ENCODE assay signal across 12 mouse cellular contexts in the genomic region with DNA sequence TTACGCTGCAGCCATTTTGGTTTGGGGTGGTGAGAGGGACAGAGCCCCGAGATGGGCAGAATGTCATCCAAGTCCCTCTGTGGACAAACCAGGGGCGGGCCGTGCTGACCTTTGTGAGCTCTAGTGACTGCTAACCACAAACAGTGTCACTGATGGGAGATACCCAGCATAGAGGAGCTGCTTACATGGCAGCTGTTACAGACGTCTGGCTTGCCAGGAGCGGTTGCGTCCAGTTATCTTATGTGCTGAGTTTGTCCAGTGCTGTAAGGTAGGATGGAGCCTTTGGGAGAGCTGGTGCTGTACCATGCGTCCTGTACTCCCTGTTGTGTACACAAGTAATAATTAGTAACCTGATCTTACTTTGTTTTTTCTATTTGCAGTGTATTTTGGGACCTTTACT. TPM values are rescaled to one million over a fixed set of nuclear protein-coding genes. Genes with fewer than 3 reads are reported as not detected.
DNase-seq lines count a peak whose midpoint lies in the region; ATAC-seq and TF ChIP-seq lines count a peak whose summit lies in the region.
"Had no signal": no experiment of that assay in that cellular context is flagged by ENCODE, and none has a peak within 500 bp of the region (broad histone marks: within the 10 kb centered on the region; RNA-seq: fewer than 3 reads in every experiment).

No protein-coding gene starts in this region.

- no peak for TF ChIP-seq POLR2A in kidney, adult 2 months (IDR thresholded peaks at IDR 0.05; ENCODE audit: low read depth, low read length)

- TF ChIP-seq CTCF in intestine, postnatal 0 days (IDR thresholded peaks at IDR 0.05; ENCODE audit: low read depth): no peak
- TF ChIP-seq CTCF in stomach, postnatal 0 days (IDR thresholded peaks at IDR 0.05; ENCODE audit: low read depth): no peak
- TF ChIP-seq CTCF in kidney, adult 2 months (conservative IDR thresholded peaks at IDR 0.05; ENCODE audit: insufficient read depth, insufficient read length, low read depth, low read length): no peak

- 0 out of 2 replicates have a peak overlapping the region, but pooled peaks have one; percentile 18 for H3K9ac ChIP-seq in intestine, embryonic 16.5 days (ENCODE audit: low read depth, low read length)
- H3K9ac ChIP-seq in intestine, postnatal 0 days (ENCODE audit: low read depth, low read length): no peak overlapping the region
- H3K9ac ChIP-seq in forebrain, embryonic 13.5 days: peak overlapping the region; percentile 28; the same call in 1 of the 2 replicates
- peak overlapping the region; percentile 99 for H3K9ac ChIP-seq in limb, embryonic 13.5 days
- H3K9ac ChIP-seq in neural tube, embryonic 13.5 days: peak overlapping the region; percentile 100
- H3K9ac ChIP-seq in stomach, postnatal 0 days (ENCODE audit: low read length): no peak overlapping the region; the same call in 1 of the 2 replicates
- H3K9ac ChIP-seq: heart, embryonic 15.5 days had no signal

- H3K27me3 ChIP-seq in intestine, embryonic 16.5 days (replicated peaks; ENCODE audit: control insufficient read depth, insufficient read depth, low read length): no peaks in the 10 kb centered on the region
- H3K27me3 ChIP-seq in intestine, postnatal 0 days (replicated peaks; ENCODE audit: control insufficient read depth, insufficient read depth, low read length): no peaks in the 10 kb centered on the region
- H3K27me3 ChIP-seq in forebrain, embryonic 13.5 days: no peaks in the 10 kb centered on the region
- no peaks in the 10 kb centered on the region for H3K27me3 ChIP-seq in limb, embryonic 13.5 days
- H3K27me3 ChIP-seq in neural tube, embryonic 13.5 days: no peaks in the 10 kb centered on the region
- no peaks in the 10 kb centered on the region for H3K27me3 ChIP-seq in stomach, postnatal 0 days (ENCODE audit: control insufficient read depth, insufficient read depth, low read length)
- H3K27me3 ChIP-seq in kidney, adult 2 months (replicated peaks; ENCODE audit: control insufficient read depth, insufficient read depth, low read length): no peaks in the 10 kb centered on the region
- H3K27me3 ChIP-seq: heart, embryonic 15.5 days; liver, embryonic 12.5 days had no signal

- H3K4me3 ChIP-seq in intestine, embryonic 16.5 days (ENCODE audit: low read length): no peak overlapping the region
- H3K4me3 ChIP-seq in intestine, postnatal 0 days (ENCODE audit: low read depth, low read length): no peak overlapping the region
- 0 out of 2 replicates have a peak overlapping the region, but pooled peaks have one; percentile 100 for H3K4me3 ChIP-seq in forebrain, embryonic 13.5 days
- no peak overlapping the region for H3K4me3 ChIP-seq in limb, embryonic 13.5 days
- H3K4me3 ChIP-seq in neural tube, embryonic 13.5 days: peak overlapping the region; percentile 100
- H3K4me3 ChIP-seq in stomach, postnatal 0 days (ENCODE audit: low read depth, low read length): no peak overlapping the region
- H3K4me3 ChIP-seq in kidney, adult 2 months (ENCODE audit: insufficient read depth, low read depth, low read length): no peak overlapping the region
- H3K4me3 ChIP-seq: heart, embryonic 15.5 days; liver, embryonic 12.5 days had no signal

- no peak overlapping the region for H3K27ac ChIP-seq in intestine, embryonic 16.5 days (ENCODE audit: low read length)
- H3K27ac ChIP-seq in intestine, postnatal 0 days (ENCODE audit: low read depth, low read length): no peak overlapping the region
- no peak overlapping the region for H3K27ac ChIP-seq in forebrain, embryonic 13.5 days
- H3K27ac ChIP-seq in limb, embryonic 13.5 days: no peak overlapping the region
- no peak overlapping the region for H3K27ac ChIP-seq in neural tube, embryonic 13.5 days (replicated peaks)
- no peak overlapping the region for H3K27ac ChIP-seq in stomach, postnatal 0 days (replicated peaks)
- no peak overlapping the region for H3K27ac ChIP-seq in kidney, adult 2 months (ENCODE audit: insufficient read depth, low read depth, low read length)
- H3K27ac ChIP-seq: heart, embryonic 15.5 days had no signal

- no peak for DNase-seq in stomach, postnatal 0 days (ENCODE audit: low spot score)
- no peak for DNase-seq in spleen, postnatal 4 days (ENCODE audit: low spot score in 2 of 2)
- DNase-seq in kidney, adult 2 months: no peak
- DNase-seq: kidney, adult 8-10 months; thymus, postnatal 4 days had no signal

- no peak for ATAC-seq in intestine, embryonic 16.5 days
- no peak for ATAC-seq in intestine, postnatal 0 days
- no peak for ATAC-seq in forebrain, embryonic 13.5 days
- ATAC-seq in limb, embryonic 13.5 days (ENCODE audit: low FRiP score, low read depth): no peak
- no peak for ATAC-seq in neural tube, embryonic 13.5 days (ENCODE audit: low read depth)
- no peak for ATAC-seq in stomach, postnatal 0 days (ENCODE audit: low FRiP score, low TSS enrichment)
- ATAC-seq: liver, embryonic 12.5 days had no signal

- TF ChIP-seq EP300 in stomach, postnatal 0 days (optimal IDR thresholded peaks at IDR 0.05): no peak

- H3K36me3 ChIP-seq in intestine, embryonic 16.5 days (ENCODE audit: control insufficient read depth, insufficient read depth, low read length): peaks cover 17% of the 10 kb centered on the region; the same call in 1 of the 2 replicates
- peaks cover 47% of the 10 kb centered on the region for H3K36me3 ChIP-seq in intestine, postnatal 0 days (ENCODE audit: control insufficient read depth, insufficient read depth)
- H3K36me3 ChIP-seq in forebrain, embryonic 13.5 days (ENCODE audit: poor library complexity, severe bottlenecking): peaks cover 63% of the 10 kb centered on the region
- peaks cover 73% of the 10 kb centered on the region for H3K36me3 ChIP-seq in limb, embryonic 13.5 days
- H3K36me3 ChIP-seq in neural tube, embryonic 13.5 days: peaks cover 68% of the 10 kb centered on the region
- H3K36me3 ChIP-seq in stomach, postnatal 0 days (ENCODE audit: control insufficient read depth, insufficient read depth, low read length): peaks cover 18% of the 10 kb centered on the region
- peaks cover 2% of the 10 kb centered on the region for H3K36me3 ChIP-seq in kidney, adult 2 months (ENCODE audit: control insufficient read depth, insufficient read depth, low read length)

- WGBS in intestine, embryonic 16.5 days: 69% methylated on average over 8 of the region's 8 CpGs
- WGBS in intestine, postnatal 0 days: 73% methylated on average over 8 of the region's 8 CpGs
- 75% methylated on average over 8 of the region's 8 CpGs for WGBS in forebrain, embryonic 13.5 days
- 63% methylated on average over 8 of the region's 8 CpGs for WGBS in limb, embryonic 13.5 days
- WGBS in neural tube, embryonic 13.5 days: 71% methylated on average over 8 of the region's 8 CpGs
- WGBS in stomach, postnatal 0 days: 65% methylated on average over 8 of the region's 8 CpGs
- 83% methylated on average over 8 of the region's 8 CpGs for WGBS in kidney, adult 2 months

- H3K9me3 ChIP-seq in intestine, embryonic 16.5 days (ENCODE audit: control insufficient read depth, low read length): no peaks in the 10 kb centered on the region
- H3K9me3 ChIP-seq in intestine, postnatal 0 days (ENCODE audit: control insufficient read depth): no peaks in the 10 kb centered on the region
- H3K9me3 ChIP-seq in forebrain, embryonic 13.5 days (replicated peaks): no peaks in the 10 kb centered on the region
- no peaks in the 10 kb centered on the region for H3K9me3 ChIP-seq in limb, embryonic 13.5 days
- H3K9me3 ChIP-seq in neural tube, embryonic 13.5 days: no peaks in the 10 kb centered on the region
- H3K9me3 ChIP-seq in stomach, postnatal 0 days (ENCODE audit: control insufficient read depth, low read length): no peaks in the 10 kb centered on the region
- H3K9me3 ChIP-seq: heart, embryonic 15.5 days; liver, embryonic 12.5 days had no signal

- H3K4me2 ChIP-seq in intestine, embryonic 16.5 days (ENCODE audit: low read depth, low read length): no peak overlapping the region
- no peak overlapping the region for H3K4me2 ChIP-seq in intestine, postnatal 0 days (replicated peaks; ENCODE audit: low read depth)
- H3K4me2 ChIP-seq in forebrain, embryonic 13.5 days: peak overlapping the region; percentile 94
- peak overlapping the region; percentile 95 for H3K4me2 ChIP-seq in limb, embryonic 13.5 days (replicated peaks)
- peak overlapping the region; percentile 98 for H3K4me2 ChIP-seq in neural tube, embryonic 13.5 days
- H3K4me2 ChIP-seq in stomach, postnatal 0 days (replicated peaks; ENCODE audit: low read depth): no peak overlapping the region
- H3K4me2 ChIP-seq: heart, embryonic 15.5 days had no signal

- H3K4me1 ChIP-seq in intestine, embryonic 16.5 days (ENCODE audit: control insufficient read depth, insufficient read depth, low read length): peaks cover 20% of the 10 kb centered on the region
- H3K4me1 ChIP-seq in intestine, postnatal 0 days (replicated peaks; ENCODE audit: control insufficient read depth, insufficient read depth, low read length): no peaks in the 10 kb centered on the region
- peaks cover 58% of the 10 kb centered on the region for H3K4me1 ChIP-seq in forebrain, embryonic 13.5 days
- H3K4me1 ChIP-seq in limb, embryonic 13.5 days: peaks cover 56% of the 10 kb centered on the region
- peaks cover 73% of the 10 kb centered on the region for H3K4me1 ChIP-seq in neural tube, embryonic 13.5 days (replicated peaks)
- peaks cover 7% of the 10 kb centered on the region for H3K4me1 ChIP-seq in stomach, postnatal 0 days (replicated peaks; ENCODE audit: control insufficient read depth, insufficient read depth)
- H3K4me1 ChIP-seq in kidney, adult 2 months (ENCODE audit: control insufficient read depth, insufficient read depth, low read length): 0 out of 2 replicates have a peak, but pooled peaks cover 3% of the 10 kb centered on the region

RNA-seq across cellular contexts. Expression of gene Ssbp3, which starts 4.8 kb away (rescaled TPM):
- 38.0 and 53.4 TPM in 2 replicates for polyA plus RNA-seq in intestine, embryonic 16.5 days (2015; fragmentation: Nextera tagmentation; extraction: Ambion mirVana)
- polyA plus RNA-seq in intestine, postnatal 0 days (2015; fragmentation: Nextera tagmentation; extraction: Ambion mirVana): 42.8 and 45.2 TPM in 2 replicates
- polyA plus RNA-seq in forebrain, embryonic 13.5 days (2015; fragmentation: Nextera tagmentation; extraction: Ambion mirVana): 168 and 173 TPM in 2 replicates
- 171 and 173 TPM in 2 replicates for polyA plus RNA-seq in limb, embryonic 13.5 days (2015; fragmentation: Nextera tagmentation; extraction: Ambion mirVana)
- 186 and 191 TPM in 2 replicates for polyA plus RNA-seq in neural tube, embryonic 13.5 days (2015; fragmentation: Nextera tagmentation; extraction: Ambion mirVana)
- 39.3 and 50.0 TPM in 2 replicates for polyA plus RNA-seq in stomach, postnatal 0 days (2015; fragmentation: Nextera tagmentation; extraction: Ambion mirVana)
- 44.6 and 48.6 TPM in 2 replicates for polyA plus RNA-seq in kidney, adult 2 months (2012; rRNA removed)

Comparison
In these comparisons a context has a peak if more than half of its experiments do, and no peak if none do; other contexts are left out.
1. H3K9ac ChIP-seq: peak in intestine, embryonic 16.5 days (single experiment), forebrain, embryonic 13.5 days (single experiment), limb, embryonic 13.5 days (single experiment) and neural tube, embryonic 13.5 days (single experiment); none in intestine, postnatal 0 days (single experiment) and stomach, postnatal 0 days (single experiment).
2. H3K4me2 ChIP-seq: peak in forebrain, embryonic 13.5 days (single experiment), limb, embryonic 13.5 days (single experiment) and neural tube, embryonic 13.5 days (single experiment); none in intestine, embryonic 16.5 days (single experiment), intestine, postnatal 0 days (single experiment) and stomach, postnatal 0 days (single experiment).
3. H3K4me3 ChIP-seq: peak in forebrain, embryonic 13.5 days (single experiment) and neural tube, embryonic 13.5 days (single experiment); none in intestine, embryonic 16.5 days (single experiment), intestine, postnatal 0 days (single experiment), limb, embryonic 13.5 days (single experiment), stomach, postnatal 0 days (single experiment) and kidney, adult 2 months (single experiment).